Mouse (Mus musculus) forebrain, postnatal 0 days (tissue): ENCODE results near the gene Fgd6. TPM values are rescaled to one million over a fixed set of nuclear protein-coding genes. Genes with fewer than 3 reads are reported as not detected.

Experiments used
- ATAC-seq: fragments of 200-750 bp; cut with Nextera tagmentation; 2 replicates; pipeline ENCODE4 v1.8.0; 2017; ENCODE audit warnings: mild to moderate bottlenecking, moderate library complexity
- DNase-seq: peaks from one replicate; pipeline ENCODE4 v3.0.0-alpha.2; 2015
- H3K27ac ChIP-seq: fragments of 300-500 bp; sonication (generic); 2 replicates; pipeline ENCODE4 v1.5.1; 2014; ENCODE audit warnings: low read depth, mild to moderate bottlenecking, antibody characterized with exemption, low read length, moderate library complexity, mixed read lengths
- H3K27me3 ChIP-seq: fragments of 300-500 bp; sonication (generic); 2 replicates; pipeline ENCODE4 v1.6.1; 2014; ENCODE audit warnings: mild to moderate bottlenecking, low read length, mixed read lengths; ENCODE audit not compliant: insufficient read depth
- H3K36me3 ChIP-seq: fragments of 300-500 bp; sonication (generic); 2 replicates; pipeline ENCODE4 v1.6.1; 2014; ENCODE audit warnings: mild to moderate bottlenecking, moderate library complexity; ENCODE audit not compliant: insufficient read depth
- H3K4me1 ChIP-seq: fragments of 300-500 bp; sonication (generic); 2 replicates; pipeline ENCODE4 v1.6.1; 2014; ENCODE audit warnings: antibody characterized with exemption; ENCODE audit not compliant: insufficient read depth
- H3K4me2 ChIP-seq: fragments of 300-500 bp; sonication (generic); 2 replicates; pipeline ENCODE4 v1.6.1; 2014; ENCODE audit warnings: low read depth, mild to moderate bottlenecking, moderate library complexity
- H3K4me3 ChIP-seq: fragments of 300-500 bp; sonication (generic); 2 replicates; pipeline ENCODE4 v1.5.1; 2014; ENCODE audit warnings: low read depth, low read length, mixed read lengths
- H3K9ac ChIP-seq: fragments of 300-500 bp; sonication (generic); 2 replicates; pipeline ENCODE4 v1.6.1; 2014; ENCODE audit warnings: mild to moderate bottlenecking
- H3K9me3 ChIP-seq: fragments of 300-500 bp; sonication (generic); 2 replicates; pipeline ENCODE4 v1.6.1; 2016; ENCODE audit warnings: low read length
- CTCF ChIP-seq: sonication (generic); IDR thresholded peaks from 2 replicates; pipeline ENCODE4 v1.5.1; 2016; ENCODE audit warnings: antibody characterized with exemption, control low read depth, low read depth
- WGBS: fragments of 180-500 bp; shearing (Covaris S2); extraction: QIAGEN DNeasy Blood & Tissue Kit; methylation state at CpG from one replicate; pipeline ENCODE4 v1.1.7; 2014; 5-methylcytosine and 5-hydroxymethylcytosine counted together
- polyA plus RNA-seq: library from polyadenylated mRNA; unstranded; fragments of >200 nt; fragmentation: Nextera tagmentation; extraction: Ambion mirVana; gene quantifications from 2 replicates; pipeline ENCODE4 v1.2.1, GENCODE M21; 2015
- total RNA-seq: library from RNA; depleted of rRNA; stranded (reverse); fragments of >200 nt; gene quantifications from 2 replicates; pipeline ENCODE4 v1.2.3, GENCODE M21; 2014

The Fgd6 gene
- total and polyA plus RNA-seq, 2 experiments from 2014 or later: 1.5 to 3.6 TPM

- Histone ChIP-seq H3K27me3 (no peaks in the 10 kb centered on the region), H3K27ac (no peak overlapping the region), H3K4me3 (no peak overlapping the region), H3K4me1 (no peaks in the 10 kb centered on the region; the same call in 1 of the 2 replicates), H3K36me3 (no peaks in the 10 kb centered on the region), H3K9ac (no peak overlapping the region), H3K4me2 (no peak overlapping the region), H3K9me3 (no peaks in the 10 kb centered on the region)
- DNase-seq (no peak), ATAC-seq (no peak)
- 94% methylated on average over 7 of the region's 7 CpGs for WGBS
- TF ChIP-seq CTCF: no peak
Measured at GRCm38 (mm10) chr10:94107607-94108006, 71.8 kb downstream of the Fgd6 start.

GRCm38 (mm10) chr10:94108791-94109190 is 73.0 kb downstream of the Fgd6 start:
- Histone ChIP-seq H3K27me3 (no peaks in the 10 kb centered on the region), H3K4me2 (no peak overlapping the region), H3K27ac (no peak overlapping the region), H3K4me1 (no peaks in the 10 kb centered on the region; the same call in 1 of the 2 replicates), H3K4me3 (no peak overlapping the region), H3K9me3 (no peaks in the 10 kb centered on the region), H3K36me3 (no peaks in the 10 kb centered on the region), H3K9ac (no peak overlapping the region)
- 94% methylated on average over 6 of the region's 6 CpGs for WGBS
- DNase-seq (no peak), ATAC-seq (no peak)
- TF ChIP-seq CTCF: no peak

GRCm38 (mm10) chr10:94110834-94111754 is 75.3 kb downstream of the Fgd6 start:
- no peaks in the 10 kb centered on the region for H3K9me3 ChIP-seq
- 85% methylated on average over 9 of the region's 9 CpGs for WGBS
- H3K36me3 ChIP-seq: no peaks in the 10 kb centered on the region
- H3K9ac ChIP-seq: no peak overlapping the region
- DNase-seq: no peak
- no peak overlapping the region for H3K4me3 ChIP-seq
- no peaks in the 10 kb centered on the region; the same call in 1 of the 2 replicates for H3K4me1 ChIP-seq
- no peak overlapping the region for H3K27ac ChIP-seq
- no peak overlapping the region for H3K4me2 ChIP-seq
- no peak for ATAC-seq
- no peaks in the 10 kb centered on the region for H3K27me3 ChIP-seq
- no peak for TF ChIP-seq CTCF

- DNase-seq: no peak
- TF ChIP-seq CTCF: no peak
Measured at GRCm38 (mm10) chr10:94112207-94112606, 76.4 kb downstream of the Fgd6 start.

GRCm38 (mm10) chr10:94115893-94116599 is 80.2 kb downstream of the Fgd6 start:
- Histone ChIP-seq H3K27ac (no peak overlapping the region), H3K9me3 (no peaks in the 10 kb centered on the region)
- 36% methylated on average over 6 of the region's 6 CpGs for WGBS

More at GRCm38 (mm10) chr10:94112207-94112606, 76.4 kb downstream of the Fgd6 start:
- Histone ChIP-seq H3K4me2 (no peak overlapping the region), H3K36me3 (no peaks in the 10 kb centered on the region), H3K9ac (no peak overlapping the region), H3K4me1 (no peaks in the 10 kb centered on the region; the same call in 1 of the 2 replicates), H3K27me3 (no peaks in the 10 kb centered on the region), H3K27ac (no peak overlapping the region), H3K4me3 (no peak overlapping the region), H3K9me3 (no peaks in the 10 kb centered on the region)
- ATAC-seq: peak; percentile 24; the same call in 1 of the 2 replicates
- WGBS: 68% methylated on average over 3 of the region's 3 CpGs

GRCm38 (mm10) chr10:94116781-94117340 is 81.1 kb downstream of the Fgd6 start:
- Histone ChIP-seq H3K36me3 (no peaks in the 10 kb centered on the region), H3K27ac (no peak overlapping the region), H3K4me2 (no peak overlapping the region), H3K4me3 (no peak overlapping the region), H3K9ac (no peak overlapping the region), H3K27me3 (no peaks in the 10 kb centered on the region), H3K4me1 (no peaks in the 10 kb centered on the region; the same call in 1 of the 2 replicates), H3K9me3 (no peaks in the 10 kb centered on the region)
- no peak for ATAC-seq
- WGBS: 68% methylated on average over 12 of the region's 12 CpGs
- DNase-seq: no peak
- TF ChIP-seq CTCF: no peak

More at GRCm38 (mm10) chr10:94115893-94116599, 80.2 kb downstream of the Fgd6 start:
- DNase-seq: peak; percentile 88
- no peaks in the 10 kb centered on the region for H3K27me3 ChIP-seq
- peak; percentile 80 for TF ChIP-seq CTCF
- no peaks in the 10 kb centered on the region; the same call in 1 of the 2 replicates for H3K4me1 ChIP-seq
- no peak overlapping the region for H3K4me3 ChIP-seq
- no peaks in the 10 kb centered on the region for H3K36me3 ChIP-seq
- H3K4me2 ChIP-seq: 0 out of 2 replicates have a peak overlapping the region, but pooled peaks have one; percentile 21
- no peak overlapping the region for H3K9ac ChIP-seq
- ATAC-seq: peak; percentile 94
